Mouse (Mus musculus) heart, embryonic 14.5 days (tissue): ENCODE data around the gene Trim44. TPM values are rescaled to one million over a fixed set of nuclear protein-coding genes. Genes with fewer than 3 reads are reported as not detected.

Experiments
- polyA plus RNA-seq: library from polyadenylated mRNA; unstranded; fragments of >200 nt; fragmentation: Nextera tagmentation; extraction: Ambion mirVana; gene quantifications from 2 replicates; pipeline ENCODE4 v1.2.1, GENCODE M21; 2014

The Trim44 gene
- polyA plus RNA-seq, 1 experiment from 2014 or later = 35.0 TPM

Other genes with a start within 250 kb of the Trim44 start
- gene Ldlrad3, start 221.4 kb downstream of the Trim44 start, polyA plus RNA-seq = 13.3 and 13.7 TPM in 2 replicates
- gene Fjx1, start 44.7 kb upstream of the Trim44 start, polyA plus RNA-seq = 1.8 and 2.3 TPM in 2 replicates
- gene Pamr1, start 142.2 kb upstream of the Trim44 start, polyA plus RNA-seq = 1.1 and 1.5 TPM in 2 replicates